Mouse (Mus musculus) urinary bladder, postnatal 36 days (tissue): ENCODE results near the gene Islr.

Source experiments
- DNase-seq, 2 experiments: peaks; one replicate each; pipeline ENCODE4 v3.0.0; 2022; ENCODE audit warnings: low spot score in 2 of 2, mixed read lengths in 1 of 2

Gene Islr

GRCm38 (mm10) chr9:58153095-58153494, 51.0 kb downstream of the Islr start:
- DNase-seq = no peak

GRCm38 (mm10) chr9:58150733-58151361, 53.3 kb downstream of the Islr start:
- DNase-seq = no peak

GRCm38 (mm10) chr9:58148806-58149205, 55.3 kb downstream of the Islr start:
- no peak for DNase-seq

- no peak for DNase-seq
Observed at GRCm38 (mm10) chr9:58145417-58145816, 58.7 kb downstream of the Islr start.

GRCm38 (mm10) chr9:58144664-58145063, 59.4 kb downstream of the Islr start:
- DNase-seq = no peak

GRCm38 (mm10) chr9:58143419-58143818, 60.7 kb downstream of the Islr start:
- DNase-seq = no peak

- peak in 1 of 2 experiments; percentile 19 for DNase-seq
Observed at GRCm38 (mm10) chr9:58139947-58140346, 64.2 kb downstream of the Islr start.

- no peak for DNase-seq
Observed at GRCm38 (mm10) chr9:58135921-58136321, 68.2 kb downstream of the Islr start.

GRCm38 (mm10) chr9:58134906-58135305, 69.2 kb downstream of the Islr start:
- DNase-seq = no peak

GRCm38 (mm10) chr9:58133893-58134884, 69.9 kb downstream of the Islr start:
- no peak for DNase-seq

- no peak for DNase-seq
Observed at GRCm38 (mm10) chr9:58131735-58132134, 72.4 kb downstream of the Islr start.

GRCm38 (mm10) chr9:58130909-58131308, 73.2 kb downstream of the Islr start:
- DNase-seq = no peak

GRCm38 (mm10) chr9:58129508-58129907, 74.6 kb downstream of the Islr start:
- no peak for DNase-seq

- DNase-seq = no peak
Observed at GRCm38 (mm10) chr9:58128926-58129413, 75.1 kb downstream of the Islr start.

GRCm38 (mm10) chr9:58125811-58126210, 78.3 kb downstream of the Islr start:
- no peak for DNase-seq

- no peak for DNase-seq
Observed at GRCm38 (mm10) chr9:58125085-58125484, 79.0 kb downstream of the Islr start.

- no peak for DNase-seq
Observed at GRCm38 (mm10) chr9:58118671-58119070, 85.4 kb downstream of the Islr start, which contains the start of gene Ccdc33. Ccdc33 (minus strand) TSS chr9:58118823.

- no peak for DNase-seq
Observed at GRCm38 (mm10) chr9:58116024-58116651, 88.0 kb downstream of the Islr start.

- no peak for DNase-seq
Observed at GRCm38 (mm10) chr9:58115297-58115925, 88.7 kb downstream of the Islr start.

- DNase-seq = no peak
Observed at GRCm38 (mm10) chr9:58114019-58114418, 90.1 kb downstream of the Islr start.

- DNase-seq = no peak
Observed at GRCm38 (mm10) chr9:58113279-58113884, 90.7 kb downstream of the Islr start.
